Mouse (Mus musculus) CD8-positive naive resting alpha-beta T cell, adult 2 months (primary cell): ENCODE data around the gene Ptpn4.

Source experiments
- DNase-seq, 2 experiments: peaks; one replicate each; pipeline ENCODE4 v3.0.0; 2022; ENCODE audit warnings: low read depth in 2 of 2, low spot score in 2 of 2

The Ptpn4 gene

DNA sequence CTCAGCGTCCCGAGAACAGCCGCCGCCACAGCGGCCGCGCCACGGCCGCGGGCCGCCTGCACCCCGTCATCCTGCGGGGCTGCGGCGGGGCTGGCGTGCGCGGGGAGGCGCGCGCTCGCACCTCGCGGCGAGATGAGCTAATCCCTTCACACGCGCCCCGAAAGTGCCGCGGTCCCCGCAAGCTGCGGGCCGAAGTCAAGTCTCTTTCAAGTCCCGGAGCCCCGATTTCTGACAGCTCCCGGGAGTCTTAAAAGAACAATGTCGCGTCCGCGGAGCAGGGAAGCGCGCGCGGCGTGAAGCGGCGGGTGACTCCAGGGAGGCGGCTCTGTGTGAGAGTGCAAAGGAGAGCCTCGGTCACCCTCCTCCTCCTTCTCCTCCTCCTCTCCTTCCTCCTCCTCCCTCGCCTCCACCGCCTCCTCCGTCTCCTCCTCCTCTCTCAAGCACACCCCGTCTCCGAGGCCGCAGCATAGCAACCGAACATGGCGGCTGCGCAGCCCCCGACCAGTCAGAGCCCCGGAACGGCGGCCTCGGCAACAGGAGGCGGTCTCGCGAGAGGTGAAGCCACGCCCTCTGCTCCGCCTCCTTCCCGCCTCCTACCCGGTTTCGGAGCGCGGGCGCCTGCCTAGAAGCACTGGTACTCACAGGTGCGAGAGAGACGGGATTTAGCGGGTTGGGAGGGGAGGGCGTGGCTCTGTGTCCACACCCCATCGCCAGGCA lies at the start of gene Ptpn4:
TSS of gene Ptpn4 (minus strand) at position 579 of the 717 bp plus-strand sequence.
- DNase-seq, result peak; percentile 98 to 99

DNA sequence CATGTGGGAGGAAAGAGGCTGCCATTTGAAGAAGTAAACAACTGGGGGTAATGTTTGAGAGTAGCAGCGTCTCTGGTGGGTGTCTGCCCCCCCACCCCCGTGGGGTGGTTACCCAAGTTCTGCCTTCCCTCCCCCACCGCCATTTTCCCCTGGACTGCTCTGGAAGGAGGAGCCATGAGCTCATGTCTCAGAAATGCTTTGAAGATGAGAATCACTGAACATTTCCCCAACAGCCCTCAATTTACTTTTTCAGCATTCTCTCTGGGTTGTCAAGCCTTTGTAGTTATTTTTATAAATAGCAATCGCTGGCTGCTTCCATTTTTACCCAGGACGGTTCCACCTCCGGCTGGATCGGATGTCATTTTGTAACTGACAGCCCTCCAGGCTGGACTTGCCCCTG lies 48.9 kb upstream of the Ptpn4 start:
- no peak for DNase-seq

DNA sequence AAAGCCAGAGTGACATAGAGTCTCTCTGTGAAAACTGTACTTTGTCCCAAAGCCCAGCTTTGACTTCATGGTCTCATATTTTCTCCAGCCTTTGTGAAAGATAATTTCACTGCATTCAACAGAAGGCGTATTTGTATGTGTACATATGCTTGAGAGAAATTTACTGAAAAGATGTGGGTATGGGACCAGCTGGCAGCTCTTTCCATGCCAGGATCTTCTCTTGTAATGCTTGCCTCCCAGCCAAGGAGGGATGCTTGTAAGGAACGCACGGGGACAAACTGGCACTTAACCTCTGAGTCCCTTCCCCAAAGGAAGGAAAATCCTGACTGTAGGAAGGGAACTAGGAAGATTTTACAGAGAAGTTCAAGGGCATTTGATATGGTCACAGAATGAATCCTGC lies 46.9 kb upstream of the Ptpn4 start:
- DNase-seq, result no peak

DNA sequence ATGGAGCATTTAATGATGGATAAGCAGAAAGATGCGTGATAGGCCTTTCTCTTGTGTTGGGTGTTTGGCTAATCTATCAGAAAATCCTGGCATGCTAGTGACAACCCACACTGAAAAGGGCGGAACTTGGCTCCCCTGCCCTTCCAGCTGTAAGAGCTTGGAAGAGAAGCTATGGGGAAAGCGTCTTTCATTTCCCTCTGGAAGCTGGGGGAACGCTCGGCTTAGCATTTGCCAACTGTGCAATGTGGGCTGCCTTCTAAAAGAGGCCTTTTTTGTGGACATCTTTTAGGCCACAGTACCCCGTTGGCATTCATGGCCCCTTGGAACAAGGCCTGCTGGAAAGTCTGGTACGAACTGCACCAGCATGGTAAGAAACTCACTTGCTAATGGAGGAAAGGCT lies 41.5 kb upstream of the Ptpn4 start:
- no peak for DNase-seq

DNA sequence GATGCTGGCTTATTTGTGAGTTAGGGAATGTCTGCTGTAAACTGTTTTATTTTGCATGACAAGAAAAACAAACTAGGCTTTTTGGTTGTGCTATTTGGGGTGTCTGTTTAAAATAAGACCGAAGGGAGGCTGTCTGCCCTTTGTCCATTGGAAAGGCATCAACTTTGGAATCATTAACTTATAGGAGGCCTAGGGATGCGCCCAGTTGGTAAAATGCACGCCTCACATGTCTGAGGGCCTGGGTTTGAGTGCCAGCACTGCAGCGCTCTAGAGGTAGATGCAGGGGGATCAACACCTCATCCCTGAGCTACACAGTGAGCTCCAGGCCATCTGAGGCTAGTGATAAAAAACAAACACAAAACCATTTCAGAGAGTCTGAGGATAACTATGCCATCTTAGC lies 40.1 kb upstream of the Ptpn4 start:
- DNase-seq, result no peak

DNA sequence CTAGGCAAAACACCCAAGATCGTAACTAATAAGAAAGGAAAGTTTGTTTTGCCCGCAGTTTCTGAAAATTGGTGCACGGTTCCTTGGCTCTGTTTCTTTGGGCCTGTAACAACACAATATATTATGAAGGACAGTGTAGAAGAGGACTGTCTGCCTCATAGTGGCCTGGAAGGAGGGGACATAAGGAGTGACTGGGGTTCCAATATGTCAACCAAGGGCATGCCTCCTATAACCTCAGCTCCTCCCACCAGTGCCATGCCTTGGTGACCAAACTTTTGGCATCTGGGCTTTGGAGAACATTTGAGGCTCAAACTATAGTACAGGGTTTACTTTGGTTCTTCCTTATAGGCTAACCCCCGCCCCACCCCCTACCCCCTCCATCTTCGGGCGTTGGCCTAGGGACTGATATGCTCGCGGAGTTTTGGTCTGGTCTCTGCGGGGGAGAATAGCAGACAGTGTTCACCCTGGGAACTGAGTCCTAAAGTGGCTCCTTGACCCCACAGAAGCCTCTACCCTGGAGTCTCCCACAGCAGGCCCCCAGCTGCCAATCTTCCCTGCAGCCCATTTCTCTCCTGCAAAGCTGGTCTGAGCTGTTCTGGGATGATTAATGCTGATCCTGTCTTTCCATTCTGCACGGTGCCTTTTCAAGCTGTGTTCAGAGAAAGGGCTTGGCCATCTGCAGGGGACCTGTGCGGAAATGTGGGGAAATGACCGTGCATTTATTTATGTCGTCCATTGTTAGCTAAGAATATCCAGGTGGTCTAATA lies 31.2 kb upstream of the Ptpn4 start:
- DNase-seq, result no peak

DNA sequence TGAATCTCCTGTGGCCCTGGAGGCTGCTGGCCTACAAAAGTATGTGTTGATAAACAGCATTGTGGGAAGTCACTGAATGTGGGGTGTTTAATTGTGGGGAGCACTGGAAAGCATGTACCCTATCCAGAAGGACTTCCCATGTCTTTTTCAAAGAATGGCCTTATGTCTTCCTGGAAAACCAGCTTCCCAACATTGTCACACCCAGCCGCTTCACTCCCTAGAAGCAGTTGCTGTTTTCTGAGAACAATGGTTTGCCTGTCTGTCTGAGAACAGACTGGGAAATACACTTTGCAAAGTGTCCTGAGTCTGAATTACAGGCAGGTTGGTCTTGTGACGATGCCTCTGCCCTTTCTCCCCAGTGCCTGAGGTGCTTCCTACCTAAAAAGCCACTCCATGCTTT lies 29.9 kb upstream of the Ptpn4 start:
- no peak for DNase-seq

DNA sequence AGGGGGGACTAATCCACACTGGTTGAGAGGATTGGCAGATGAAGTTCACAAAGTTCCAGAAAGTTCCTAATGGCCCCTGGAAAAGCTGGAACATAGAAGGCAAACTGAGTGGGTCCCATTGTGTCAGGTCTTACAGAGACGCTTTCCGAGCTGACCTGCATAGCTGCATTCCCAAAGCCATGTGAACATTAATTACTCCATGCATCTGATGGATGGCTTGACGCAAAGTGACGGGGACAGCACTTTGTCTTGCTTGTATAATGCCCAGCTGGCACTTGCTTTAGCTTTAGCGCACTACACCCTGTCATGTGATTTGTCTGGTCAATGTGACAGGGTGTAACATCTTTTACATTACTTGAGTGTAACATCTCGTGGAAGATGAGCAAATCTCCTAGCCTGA lies 27.9 kb upstream of the Ptpn4 start:
- DNase-seq, result no peak

DNA sequence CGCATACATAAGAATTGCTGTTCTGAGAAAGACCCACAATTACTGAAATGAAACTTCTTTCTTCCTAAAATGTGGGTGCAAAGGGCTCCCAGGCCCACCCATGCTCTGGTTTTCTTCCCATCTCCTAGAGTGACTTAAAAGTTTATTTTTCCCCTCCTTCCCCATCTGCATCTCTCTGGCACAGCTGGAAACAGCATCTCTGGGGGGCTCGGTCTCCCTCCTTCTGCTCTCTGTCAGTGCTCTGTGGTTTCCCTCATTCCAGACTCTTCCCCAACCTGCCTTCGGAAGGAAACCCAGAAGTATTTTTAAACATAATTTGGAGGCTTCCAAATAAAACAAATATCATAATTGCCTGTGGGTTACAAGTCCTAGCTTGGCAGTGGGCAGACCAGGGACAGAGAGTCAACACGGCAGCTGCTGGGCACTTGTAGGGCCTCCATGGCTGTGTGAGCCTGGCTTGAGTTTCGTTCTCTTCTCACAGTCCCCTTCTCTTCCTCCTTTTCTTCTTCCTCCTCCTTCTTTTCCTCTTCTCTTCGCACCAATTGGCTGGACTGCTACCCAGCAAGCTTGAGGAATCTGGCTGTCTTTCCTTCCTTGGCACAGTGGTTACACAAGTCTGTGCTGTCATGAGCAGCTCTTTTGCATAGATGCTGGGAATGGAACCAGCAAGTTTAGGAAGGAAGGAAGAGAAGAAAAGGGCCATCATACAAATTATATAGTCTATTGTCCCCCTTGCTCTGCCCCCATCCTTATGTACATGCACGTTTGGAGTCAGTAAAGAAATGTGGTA lies 26.3 kb upstream of the Ptpn4 start:
- DNase-seq, result no peak

DNA sequence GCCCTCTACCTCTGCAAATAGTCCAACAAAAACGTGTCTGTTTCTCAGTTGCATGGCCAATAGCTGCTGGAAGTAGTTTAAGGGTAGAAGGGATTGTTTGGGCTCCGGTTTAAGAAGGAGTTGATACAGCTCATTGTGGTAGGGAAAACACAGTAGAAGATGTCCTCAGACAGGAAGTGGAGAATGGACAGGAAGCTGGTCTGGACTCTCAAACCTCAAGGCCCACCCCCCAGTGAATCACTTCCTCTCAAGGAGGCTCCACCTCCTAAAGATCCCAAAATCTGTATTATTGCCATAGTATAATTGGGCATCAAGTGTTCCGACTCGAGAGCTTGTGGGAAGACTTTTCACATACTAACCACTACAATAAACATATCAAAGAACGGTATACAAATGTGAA lies 22.2 kb upstream of the Ptpn4 start:
- no peak for DNase-seq

DNA sequence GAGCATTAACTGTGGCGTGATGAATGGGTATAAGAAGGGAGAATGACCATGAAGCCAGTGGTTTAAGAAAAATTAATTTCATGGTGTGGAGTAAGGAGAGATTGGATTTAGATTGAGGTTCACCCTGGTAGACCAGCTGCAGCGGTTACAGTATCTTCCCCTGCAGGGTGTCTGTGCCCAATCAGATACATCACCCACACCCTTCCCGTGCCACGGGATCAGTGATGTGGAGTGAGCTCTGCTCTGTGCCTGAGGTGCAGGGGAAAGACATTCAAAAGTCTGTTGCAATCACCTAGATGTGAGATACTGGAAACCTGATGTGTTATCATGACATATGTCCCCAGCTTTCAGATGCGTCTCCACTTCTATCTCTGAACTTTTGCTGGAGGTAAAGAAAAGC lies 15.6 kb upstream of the Ptpn4 start:
- no peak for DNase-seq

DNA sequence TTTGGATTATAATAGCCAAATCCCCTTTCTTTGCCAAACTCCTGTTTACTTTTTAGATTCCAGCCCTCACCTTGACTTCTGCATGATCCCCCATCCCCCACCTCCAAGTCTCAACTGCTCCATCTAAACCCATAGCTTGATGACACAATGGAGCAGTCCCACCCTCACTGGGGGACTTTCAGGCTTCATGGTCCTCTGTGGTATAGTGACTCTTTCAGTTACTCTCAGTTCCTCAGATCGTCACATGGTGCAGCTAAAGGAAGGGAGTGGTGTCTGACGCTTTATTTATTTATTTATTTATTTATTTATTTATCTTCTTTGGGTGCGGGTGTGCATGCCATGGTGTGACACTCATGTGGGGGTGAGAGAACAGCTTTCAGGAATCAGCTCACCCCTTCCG lies 14.9 kb upstream of the Ptpn4 start:
- DNase-seq, result no peak

DNA sequence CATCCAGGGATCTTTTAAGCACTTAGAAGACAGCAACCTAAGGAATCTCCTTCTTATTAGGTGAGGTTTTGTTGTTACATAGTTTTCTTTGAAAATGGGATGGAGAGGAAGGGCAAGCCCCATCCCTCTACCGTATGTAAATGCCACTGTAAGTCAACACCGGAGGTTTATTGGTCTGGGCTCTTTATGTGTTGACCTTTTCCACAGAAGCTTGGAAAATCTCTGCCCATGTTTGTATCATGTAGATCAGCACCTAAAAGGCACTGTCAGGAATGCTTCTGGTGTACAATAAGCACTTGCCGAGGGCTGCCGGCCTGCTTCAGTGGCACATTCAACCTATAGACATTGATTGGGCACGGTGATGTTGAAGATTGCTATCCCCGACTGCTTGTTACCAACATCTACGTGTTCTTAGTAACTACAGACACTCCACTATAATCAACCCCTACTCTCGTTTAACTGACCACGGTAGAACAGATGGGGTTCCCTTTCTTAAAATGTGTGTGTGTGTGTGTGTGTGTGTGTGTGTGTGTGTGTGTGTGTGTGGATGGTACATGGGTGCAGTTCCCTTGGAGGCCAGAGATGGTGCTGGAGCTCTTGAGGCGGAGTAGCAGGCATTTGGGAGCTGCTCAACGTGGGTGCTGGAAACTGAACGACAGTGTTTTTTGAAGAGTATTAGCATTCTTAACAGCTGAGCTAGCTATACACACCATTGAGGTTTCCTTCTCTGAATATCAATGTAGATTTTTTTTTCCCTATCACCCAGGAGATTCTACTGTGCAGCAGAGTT lies 11.9 kb upstream of the Ptpn4 start:
- DNase-seq, result no peak

DNA sequence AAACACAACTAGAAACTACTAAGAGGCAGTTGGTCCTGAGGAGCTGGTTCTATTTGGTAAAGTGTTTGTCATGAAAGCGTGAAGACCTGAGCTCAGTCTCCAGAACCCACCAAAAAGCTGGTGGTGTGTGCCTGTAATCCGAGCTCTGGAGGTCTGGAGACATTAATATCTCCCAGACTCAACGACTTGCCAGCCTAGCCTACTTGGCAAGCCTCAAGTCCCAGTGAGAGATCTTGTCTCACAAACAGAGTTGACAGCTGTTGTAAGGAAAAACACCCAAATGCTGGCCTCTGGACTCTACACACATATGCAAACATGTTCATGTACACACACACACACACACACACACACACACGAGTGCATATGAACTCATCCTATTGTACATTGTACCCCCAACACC lies 7.9 kb upstream of the Ptpn4 start:
- no peak for DNase-seq

DNA sequence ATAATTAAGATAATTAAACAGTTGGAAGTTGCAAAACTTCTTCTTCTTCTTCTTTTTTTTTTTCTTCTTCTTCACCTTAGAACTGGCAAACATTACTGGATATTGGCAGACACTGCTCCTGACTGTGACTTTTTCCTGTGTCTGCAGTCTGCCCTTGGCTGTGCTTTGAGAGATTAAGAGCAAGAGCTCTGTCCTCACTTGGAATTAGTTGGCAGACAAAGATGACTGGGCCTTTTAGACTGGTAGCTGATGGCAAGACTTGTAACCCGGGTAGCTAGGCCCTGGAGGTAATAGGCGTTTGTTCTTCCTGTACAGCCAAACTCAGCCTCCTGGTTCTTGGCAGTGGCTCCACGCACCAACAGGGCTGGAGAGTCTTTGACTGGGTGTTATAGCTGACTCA lies 5.7 kb upstream of the Ptpn4 start:
- no peak for DNase-seq

DNA sequence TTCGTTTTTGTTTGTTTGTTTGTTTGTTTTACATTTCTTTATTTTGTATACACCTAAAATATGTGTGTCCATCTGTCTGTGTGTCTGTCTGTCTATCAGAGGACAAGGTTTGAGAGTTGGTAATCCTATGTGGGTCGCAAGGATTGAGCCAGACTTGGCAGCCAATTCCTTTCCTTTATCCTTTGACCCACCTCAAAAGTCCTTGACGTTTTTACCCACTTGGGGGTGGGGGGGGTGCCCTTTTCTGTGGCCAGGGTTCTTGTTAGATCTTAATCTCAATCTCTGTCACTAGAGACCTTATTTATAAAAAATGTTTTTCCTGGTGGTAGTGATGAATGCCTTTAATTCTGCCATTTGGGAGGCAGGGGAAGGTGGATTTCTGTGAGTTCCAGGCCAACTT lies 828 bp upstream of the Ptpn4 start:
- DNase-seq, result no peak

DNA sequence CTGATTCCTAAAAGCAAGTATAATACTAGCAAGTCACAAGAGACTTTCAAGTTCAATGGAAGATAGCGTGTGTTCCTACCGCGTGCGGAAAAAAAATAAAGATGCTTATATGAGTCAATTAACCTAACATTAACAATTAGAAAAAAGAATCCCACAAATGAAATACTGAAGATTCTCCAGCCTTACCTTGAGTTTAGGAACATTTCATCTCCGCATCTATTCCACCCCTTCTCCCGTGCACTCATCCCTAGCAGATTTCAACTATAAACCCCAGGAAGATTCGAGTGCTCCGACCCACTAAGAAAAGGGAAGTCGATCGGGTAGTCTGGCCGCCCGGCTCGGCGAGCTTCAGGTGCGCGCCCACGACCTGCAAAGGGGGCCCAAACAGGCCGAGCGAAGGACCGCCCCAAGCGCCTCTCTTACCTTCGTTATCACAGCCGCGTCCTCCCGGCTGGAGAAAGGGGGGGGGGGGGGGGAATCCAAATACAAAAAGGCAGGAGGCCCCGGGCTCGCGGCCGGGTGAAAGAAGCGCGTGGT lies 866 bp downstream of the Ptpn4 start:
- DNase-seq, result peak; percentile 19 to 38

DNA sequence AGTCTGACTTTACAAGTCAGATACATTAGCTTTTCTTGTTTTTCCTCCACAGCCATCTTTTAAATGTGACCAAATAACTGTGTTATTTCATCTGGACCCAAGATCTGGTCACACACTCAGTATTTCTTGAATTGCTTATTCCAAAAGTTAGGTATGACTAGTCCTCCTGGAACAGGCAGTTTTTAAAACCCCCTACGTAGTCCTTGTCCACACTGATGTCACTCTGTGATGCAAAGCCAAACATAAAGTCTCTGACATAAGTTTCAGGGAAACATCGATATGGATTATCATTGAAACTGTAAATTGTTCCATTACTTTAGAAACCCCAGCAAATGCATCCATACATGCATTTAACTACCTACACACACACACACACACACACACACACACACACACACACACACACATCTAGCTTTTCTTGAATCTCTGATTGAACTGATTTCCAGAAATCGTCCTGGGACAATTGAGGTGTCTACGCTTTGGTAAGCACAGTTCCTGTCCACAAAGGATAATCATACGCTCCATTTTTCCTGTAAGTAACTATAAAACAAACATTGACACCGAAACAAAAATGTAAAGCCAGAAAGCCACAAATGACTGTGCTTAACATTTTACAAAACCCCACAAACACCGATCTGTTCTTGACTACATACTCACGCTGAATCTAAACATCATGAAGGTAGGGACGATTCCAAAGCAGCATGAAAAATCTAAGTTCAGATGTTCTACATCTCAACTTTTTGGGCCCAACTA lies 1.5 kb downstream of the Ptpn4 start:
- DNase-seq, result no peak

DNA sequence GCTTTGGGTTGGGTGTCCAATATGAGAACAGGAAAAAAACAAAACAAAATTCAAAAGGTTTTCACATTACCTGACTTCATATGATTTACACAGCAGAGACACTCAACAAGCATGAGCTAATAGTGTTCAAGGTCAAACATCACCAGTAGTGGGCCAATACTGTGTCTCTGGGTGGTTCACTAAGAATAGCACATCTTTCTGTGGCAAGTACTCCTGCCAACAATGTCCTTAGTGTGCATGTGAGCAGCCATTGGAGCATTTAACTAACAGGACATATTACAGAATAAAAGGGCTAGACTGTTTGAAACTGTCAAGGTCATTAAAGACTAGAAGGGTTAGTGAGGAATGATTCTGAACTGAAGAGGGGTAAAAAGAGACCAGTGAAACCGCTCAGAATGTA lies 9.3 kb downstream of the Ptpn4 start:
- DNase-seq, result no peak

DNA sequence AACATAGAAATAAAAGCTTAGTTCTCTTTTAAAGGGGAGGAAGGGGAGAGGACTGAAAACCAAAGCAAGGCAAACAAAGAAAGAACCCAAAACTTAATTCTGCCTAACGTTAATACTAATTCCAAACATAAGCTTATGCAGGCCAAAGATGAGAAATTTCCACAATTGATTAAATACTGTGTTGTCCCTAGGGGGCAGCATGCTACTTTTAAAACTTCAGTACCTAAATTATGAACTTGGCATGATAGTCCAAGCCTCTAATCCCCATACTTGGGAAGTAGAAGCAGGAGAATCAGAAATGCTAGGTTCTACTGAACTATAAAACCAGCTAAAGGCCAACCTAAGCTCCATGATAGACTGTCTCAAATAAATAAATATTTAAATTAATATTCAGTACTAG lies 18.7 kb downstream of the Ptpn4 start:
- peak in 1 of 2 experiments; percentile 18 for DNase-seq
